Mouse (Mus musculus) small intestine, adult 2 months (tissue): ENCODE measurements around the gene Mrpl44. TPM values are rescaled to one million over a fixed set of nuclear protein-coding genes. Genes with fewer than 3 reads are reported as not detected.

Experiments used
- H3K27ac ChIP-seq: fragments of 200-500 bp; 2 replicates; pipeline ENCODE4 v1.5.1; 2012; ENCODE audit warnings: low read depth, low read length, control low read depth, inconsistent platforms; ENCODE audit not compliant: insufficient read depth
- H3K27me3 ChIP-seq: fragments of 200-500 bp; 2 replicates; pipeline ENCODE4 v1.6.1; 2012; ENCODE audit warnings: mild to moderate bottlenecking, moderate library complexity, low read length, inconsistent platforms; ENCODE audit not compliant: control insufficient read depth, insufficient read depth
- H3K36me3 ChIP-seq: fragments of 200-500 bp; 2 replicates; pipeline ENCODE4 v1.6.1; 2012; ENCODE audit warnings: mild to moderate bottlenecking, low read length, control low read depth, inconsistent platforms; ENCODE audit not compliant: control insufficient read depth, insufficient read depth
- H3K4me1 ChIP-seq: fragments of 200-500 bp; 2 replicates; pipeline ENCODE4 v1.6.1; 2012; ENCODE audit warnings: low read length, inconsistent platforms, mixed read lengths; ENCODE audit not compliant: control insufficient read depth, insufficient read depth, insufficient read length
- H3K4me3 ChIP-seq: fragments of 200-500 bp; 2 replicates; pipeline ENCODE4 v1.5.1; 2012; ENCODE audit warnings: low read depth, mild to moderate bottlenecking, control low read depth, inconsistent platforms, low read length, moderate library complexity
- CTCF ChIP-seq: fragments of 200-500 bp; IDR thresholded peaks from 2 replicates; pipeline ENCODE4 v1.5.1; 2012; ENCODE audit warnings: low read depth, mild to moderate bottlenecking, control low read depth, inconsistent platforms, low read length, moderate library complexity, mixed read lengths; ENCODE audit not compliant: insufficient replicate concordance, insufficient read length; ENCODE audit errors: extremely low read depth
- POLR2A ChIP-seq: fragments of 200-500 bp; IDR thresholded peaks from 2 replicates; pipeline ENCODE4 v1.6.1; 2012; ENCODE audit warnings: low read depth, mild to moderate bottlenecking, control low read depth, inconsistent platforms, low read length, moderate library complexity
- WGBS: fragments of 180-500 bp; shearing (Covaris S2); methylation state at CpG from one replicate; pipeline ENCODE4 v1.1.7; 2018; 5-methylcytosine and 5-hydroxymethylcytosine counted together
- polyA plus RNA-seq: library from polyadenylated mRNA; depleted of rRNA; stranded (reverse); fragments of >200 nt; gene quantifications from 2 replicates; pipeline ENCODE4 v1.2.3, GENCODE M21; 2012

Gene Mrpl44
- polyA plus RNA-seq, 1 experiment: 4.9 TPM

DNA sequence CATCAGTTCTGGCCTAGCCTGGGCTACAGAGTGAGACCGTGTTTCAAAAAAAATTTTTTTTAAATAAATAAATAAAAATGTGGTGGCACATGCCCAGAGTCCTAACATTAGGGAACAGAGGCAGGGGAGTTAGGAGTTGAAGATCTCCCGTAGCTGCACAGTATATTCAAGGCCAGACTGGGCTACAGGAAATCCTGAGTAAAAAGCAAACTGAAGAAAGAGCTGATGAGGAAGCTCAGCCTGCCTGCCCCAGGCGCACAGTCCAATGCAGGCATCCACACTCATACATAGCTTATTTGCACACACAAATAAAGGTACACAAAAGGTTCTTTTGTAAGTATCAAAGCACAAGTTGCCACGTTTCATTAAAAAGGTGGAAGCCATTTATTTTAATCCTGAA lies 18.2 kb upstream of the Mrpl44 start:
- Histone ChIP-seq H3K27ac (no peak overlapping the region), H3K4me1 (peaks cover 23% of the 10 kb centered on the region), H3K27me3 (no peaks in the 10 kb centered on the region), H3K36me3 (no peaks in the 10 kb centered on the region), H3K4me3 (no peak overlapping the region)
- TF ChIP-seq POLR2A: no peak
- TF ChIP-seq CTCF: no peak
- 77% methylated on average over 4 of the region's 4 CpGs for WGBS

DNA sequence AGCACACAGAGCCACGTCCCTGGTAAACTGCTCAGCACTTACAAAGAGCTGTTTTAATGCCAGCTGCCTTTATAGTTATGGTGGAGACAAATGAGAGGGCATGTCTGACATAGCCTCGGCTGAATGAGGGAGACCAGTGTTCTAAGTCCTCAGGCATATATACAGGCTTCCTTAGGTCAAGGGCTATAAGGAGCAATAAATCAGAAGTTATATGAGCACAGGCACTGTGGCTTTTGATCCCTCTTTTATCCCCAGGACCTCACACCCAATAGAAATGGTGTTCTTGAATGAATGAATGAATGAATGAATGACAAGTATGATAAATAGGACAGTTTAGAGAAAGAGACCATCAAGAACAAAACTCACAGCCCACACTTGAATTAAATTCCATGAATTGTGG lies 16.8 kb upstream of the Mrpl44 start:
- no peaks in the 10 kb centered on the region for H3K27me3 ChIP-seq
- TF ChIP-seq POLR2A (no peak), CTCF (no peak)
- no peak overlapping the region for H3K27ac ChIP-seq
- H3K36me3 ChIP-seq: no peaks in the 10 kb centered on the region
- 27% methylated on average over 2 of the region's 2 CpGs for WGBS
- H3K4me1 ChIP-seq: peaks cover 17% of the 10 kb centered on the region
- H3K4me3 ChIP-seq: no peak overlapping the region

- Histone ChIP-seq H3K27ac (peak overlapping the region; percentile 39; the same call in 1 of the 2 replicates), H3K4me3 (no peak overlapping the region), H3K36me3 (no peaks in the 10 kb centered on the region), H3K4me1 (peaks cover 17% of the 10 kb centered on the region), H3K27me3 (no peaks in the 10 kb centered on the region)
- TF ChIP-seq POLR2A (no peak), CTCF (no peak)
- WGBS: 55% methylated on average over 5 of the region's 5 CpGs
These were observed 16.3 kb upstream of the Mrpl44 start for GRCm38 (mm10) chr1:79759436-79759972.

GRCm38 (mm10) chr1:79760656-79761055 lies 15.2 kb upstream of the Mrpl44 start:
- 1% methylated on average over 11 of the region's 11 CpGs for WGBS
- Histone ChIP-seq H3K27ac (peak overlapping the region; percentile 88), H3K4me1 (peaks cover 14% of the 10 kb centered on the region; the same call in 1 of the 2 replicates), H3K36me3 (no peaks in the 10 kb centered on the region), H3K27me3 (no peaks in the 10 kb centered on the region), H3K4me3 (peak overlapping the region; percentile 71)
- TF ChIP-seq CTCF: no peak
- peak; percentile 46; the same call in 1 of the 2 replicates for TF ChIP-seq POLR2A

GRCm38 (mm10) chr1:79761106-79761916 lies 14.5 kb upstream of the Mrpl44 start:
- TF ChIP-seq POLR2A (peak; percentile 82), CTCF (no peak)
- Histone ChIP-seq H3K36me3 (no peaks in the 10 kb centered on the region), H3K4me1 (peaks cover 14% of the 10 kb centered on the region; the same call in 1 of the 2 replicates), H3K27ac (peak overlapping the region; percentile 88), H3K27me3 (no peaks in the 10 kb centered on the region), H3K4me3 (peak overlapping the region; percentile 71)
- under 1% methylated on average over 65 of the region's 65 CpGs for WGBS

DNA sequence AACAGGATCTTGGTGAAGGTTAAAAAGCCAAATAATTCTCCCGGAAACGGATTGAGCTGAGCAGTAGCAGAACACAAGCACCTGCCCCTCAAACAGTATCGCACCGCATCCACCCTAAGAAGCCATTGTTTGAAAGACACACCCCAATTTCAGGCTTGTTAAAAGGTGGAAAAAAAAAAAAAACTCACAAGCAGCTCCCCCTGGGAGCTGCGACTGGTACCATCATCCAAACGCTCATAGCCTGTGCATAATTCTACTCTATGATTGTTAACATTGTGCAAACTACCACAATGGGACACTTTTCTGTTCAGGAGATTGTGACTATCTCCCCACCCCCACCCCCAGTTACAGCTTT lies 13.9 kb upstream of the Mrpl44 start:
- Histone ChIP-seq H3K4me3 (peak overlapping the region; percentile 71; the same call in 1 of the 2 replicates), H3K27ac (no peak overlapping the region), H3K27me3 (no peaks in the 10 kb centered on the region), H3K4me1 (peaks cover 14% of the 10 kb centered on the region; the same call in 1 of the 2 replicates), H3K36me3 (no peaks in the 10 kb centered on the region)
- TF ChIP-seq CTCF: no peak
- no peak for TF ChIP-seq POLR2A
- WGBS: 2% methylated on average over 6 of the region's 6 CpGs
